Mouse (Mus musculus) liver, adult 2 months (tissue): ENCODE results near the gene Ccl11.

Experiments
- CTCF ChIP-seq: fragments of 200-500 bp; IDR thresholded peaks from 2 replicates; pipeline ENCODE4 v1.5.1; 2011; ENCODE audit warnings: low read depth, low read length, control low read depth
- POLR2A ChIP-seq: fragments of 200-500 bp; IDR thresholded peaks from 2 replicates; pipeline ENCODE4 v1.6.1; 2011; ENCODE audit warnings: low read length, control low read depth; ENCODE audit not compliant: insufficient read depth; ENCODE audit errors: extremely low read depth

GRCm38 (mm10) chr11:82047746-82048415 lies 9.7 kb upstream of the Ccl11 start:
- no peak for TF ChIP-seq POLR2A
- TF ChIP-seq CTCF: peak; percentile 67
